Mouse (Mus musculus) testis, adult 2 months (tissue): Measurements from ENCODE around the gene Ifnlr1.

Source experiments
- CTCF ChIP-seq: fragments of 200-500 bp; IDR thresholded peaks from 2 replicates; pipeline ENCODE4 v1.5.1; 2012; ENCODE audit warnings: low read depth, mild to moderate bottlenecking, inconsistent platforms, low read length, moderate library complexity; ENCODE audit not compliant: control insufficient read depth, insufficient read depth, insufficient replicate concordance
- POLR2A ChIP-seq: fragments of 200-500 bp; IDR thresholded peaks from 2 replicates; pipeline ENCODE4 v1.6.1; 2012; ENCODE audit warnings: low read depth, mild to moderate bottlenecking, inconsistent platforms, low read length, moderate library complexity; ENCODE audit not compliant: control insufficient read depth

GRCm38 (mm10) chr4:135738237-135738636, 52.1 kb downstream of the Ifnlr1 start:
- TF ChIP-seq POLR2A (no peak), CTCF (no peak)
